Mouse (Mus musculus) brown adipose tissue, adult 24 weeks (tissue): ENCODE measurements around the gene Evx1. TPM values are rescaled to one million over a fixed set of nuclear protein-coding genes. Genes with fewer than 3 reads are reported as not detected.

ENCODE experiments used
- H3K27ac ChIP-seq: fragments of 200-500 bp; replicated peaks from 2 replicates; pipeline ENCODE4 v1.5.1; 2012; ENCODE audit warnings: low read depth, mild to moderate bottlenecking, low read length
- H3K4me1 ChIP-seq: fragments of 200-500 bp; 2 replicates; pipeline ENCODE4 v1.6.1; 2012; ENCODE audit warnings: low read length, mixed read lengths; ENCODE audit not compliant: control insufficient read depth, insufficient read depth, insufficient read length
- H3K4me3 ChIP-seq: fragments of 200-500 bp; 2 replicates; pipeline ENCODE4 v1.5.1; 2012; ENCODE audit warnings: low read depth, mild to moderate bottlenecking, low read length, moderate library complexity; ENCODE audit not compliant: insufficient read depth
- polyA plus RNA-seq: library from polyadenylated mRNA; stranded (reverse); fragments of >200 nt; gene quantifications from 2 replicates; pipeline ENCODE4 v1.2.4, GENCODE M21; 2012; ENCODE audit not compliant: missing spikeins, insufficient read depth, insufficient read length

Gene Evx1
- polyA plus RNA-seq, 1 experiment: not detected

- H3K4me3 ChIP-seq: no peak overlapping the region
- H3K4me1 ChIP-seq: no peaks in the 10 kb centered on the region
- no peak overlapping the region for H3K27ac ChIP-seq
These were observed 37.6 kb upstream of the Evx1 start for GRCm38 (mm10) chr6:52275563-52276280.

DNA sequence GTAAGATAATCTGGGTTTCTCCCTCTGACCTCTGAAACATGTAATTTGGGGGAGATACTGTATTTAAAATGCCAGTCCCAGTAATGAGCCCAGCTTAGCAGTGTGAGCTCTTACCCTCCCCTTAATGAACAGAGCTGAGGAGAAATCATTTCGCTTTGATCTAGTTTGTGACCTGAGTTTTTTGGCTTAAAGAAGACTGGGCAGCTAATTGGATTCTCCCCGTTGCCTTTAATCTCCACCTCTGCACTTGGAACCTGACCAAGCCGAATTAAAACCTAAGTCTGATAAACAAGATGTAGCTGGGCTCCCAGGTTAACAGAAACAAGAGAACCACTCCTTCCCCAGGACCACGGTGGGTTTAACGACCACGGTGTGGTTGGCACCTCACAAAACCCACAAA lies 36.9 kb upstream of the Evx1 start:
- Histone ChIP-seq H3K4me1 (no peaks in the 10 kb centered on the region), H3K4me3 (no peak overlapping the region), H3K27ac (no peak overlapping the region)

DNA sequence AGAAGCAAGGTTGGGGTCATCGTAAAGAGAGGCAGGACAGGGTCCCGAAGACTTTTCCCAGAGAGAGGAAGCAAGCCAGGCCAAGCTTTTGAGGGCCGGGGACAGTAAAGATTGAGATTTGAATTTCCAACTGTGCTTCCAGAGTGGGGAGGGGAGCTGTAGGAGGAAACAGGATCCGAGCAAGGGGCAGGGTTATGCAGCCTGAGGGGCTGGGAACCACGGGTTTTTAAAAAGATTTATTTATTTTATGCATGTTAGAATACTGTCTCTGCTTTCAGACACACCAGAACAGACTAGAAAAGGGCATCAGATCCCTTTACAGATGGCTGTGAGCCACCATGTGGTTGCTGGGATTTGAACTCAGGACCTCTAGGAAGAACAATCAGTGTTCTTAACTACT lies 36.4 kb upstream of the Evx1 start:
- no peak overlapping the region for H3K4me3 ChIP-seq
- H3K27ac ChIP-seq: no peak overlapping the region
- no peaks in the 10 kb centered on the region for H3K4me1 ChIP-seq

- Histone ChIP-seq H3K4me3 (no peak overlapping the region), H3K4me1 (no peaks in the 10 kb centered on the region), H3K27ac (no peak overlapping the region)
These were observed 32.2 kb upstream of the Evx1 start for GRCm38 (mm10) chr6:52281084-52281483.

DNA sequence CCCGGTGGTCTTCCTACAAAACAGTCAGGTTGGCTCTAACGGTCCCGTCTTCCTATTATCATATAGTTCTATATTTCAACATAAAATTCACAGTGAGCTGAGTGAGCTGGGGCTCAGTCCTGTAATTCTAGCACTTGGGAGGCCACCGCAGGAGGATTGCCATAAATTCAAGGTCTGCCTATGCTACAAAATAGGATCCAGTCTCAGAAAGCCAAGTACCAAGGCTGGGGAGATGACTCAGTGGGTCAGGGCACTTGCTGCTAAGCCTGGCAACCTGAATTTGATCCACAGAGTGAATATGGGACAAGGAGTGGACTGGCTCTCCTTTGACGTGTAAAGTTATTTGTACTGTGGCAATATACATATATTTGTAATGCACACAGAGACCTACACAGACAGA lies 29.4 kb upstream of the Evx1 start:
- Histone ChIP-seq H3K27ac (no peak overlapping the region), H3K4me1 (no peaks in the 10 kb centered on the region)

DNA sequence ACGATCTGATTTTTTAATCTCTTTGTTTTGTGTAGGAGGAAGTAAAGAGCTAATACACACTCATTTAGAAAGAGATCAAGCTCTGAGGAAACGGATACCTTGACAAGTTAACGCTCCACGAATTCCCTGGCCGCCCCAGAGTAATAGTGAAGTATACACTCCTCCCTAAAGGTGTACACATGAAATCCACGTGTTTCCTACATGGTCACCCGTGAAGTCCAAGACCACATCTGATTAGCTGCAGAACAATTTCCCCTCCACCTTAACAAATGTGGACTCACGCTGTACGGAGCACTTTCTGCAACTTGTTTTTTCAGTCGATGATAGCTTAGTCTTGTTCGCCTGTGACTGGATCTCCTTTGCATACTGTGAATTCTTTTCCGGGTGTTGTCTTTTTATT lies 23.1 kb upstream of the Evx1 start:
- H3K4me1 ChIP-seq: no peaks in the 10 kb centered on the region
- H3K27ac ChIP-seq: no peak overlapping the region
- no peak overlapping the region for H3K4me3 ChIP-seq

More for the DNA sequence above, 29.4 kb upstream of the Evx1 start:
- no peak overlapping the region for H3K4me3 ChIP-seq

DNA sequence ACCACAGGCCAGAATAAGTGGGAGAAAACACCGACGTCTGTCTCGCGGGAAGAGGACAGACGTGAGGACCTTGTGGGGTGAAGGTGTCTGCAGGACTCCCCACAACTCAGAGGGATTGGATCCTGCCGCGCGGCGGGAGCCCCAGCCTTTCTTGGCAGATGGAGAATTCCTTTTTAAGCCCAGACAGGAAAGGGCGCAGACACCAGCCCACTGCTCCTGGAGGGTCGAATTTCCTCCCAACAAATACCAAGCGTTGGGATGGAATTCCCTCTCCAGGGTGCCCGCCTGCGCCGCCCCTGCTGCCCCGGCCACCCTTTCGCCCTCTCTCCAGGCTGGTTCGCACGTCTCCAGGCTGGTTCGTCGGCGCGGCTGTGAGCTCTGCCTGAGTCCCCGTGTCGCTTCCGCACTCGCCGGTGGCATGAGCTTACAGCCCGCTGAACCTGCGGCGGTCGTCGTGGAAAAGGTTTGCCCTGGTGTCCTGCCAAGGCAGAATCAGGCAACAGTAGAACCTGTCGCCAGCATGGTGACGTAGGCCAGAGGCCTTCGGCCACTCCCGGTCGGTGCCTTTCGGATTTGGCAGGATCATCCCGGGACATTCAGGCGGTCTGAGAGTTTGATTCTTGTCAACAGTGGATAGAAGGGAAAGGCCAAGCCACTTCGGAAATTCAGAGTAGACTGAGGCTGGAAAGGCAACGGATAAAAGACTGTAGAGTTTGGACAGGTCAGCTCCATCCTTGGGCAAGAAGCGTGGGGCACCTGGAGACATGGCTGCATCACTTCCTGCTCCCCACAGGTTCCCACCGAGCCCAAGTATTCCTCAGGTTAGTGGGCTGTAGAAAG lies 22.1 kb upstream of the Evx1 start:
- no peak overlapping the region for H3K27ac ChIP-seq
- H3K4me1 ChIP-seq: no peaks in the 10 kb centered on the region
- H3K4me3 ChIP-seq: 0 out of 2 replicates have a peak overlapping the region, but pooled peaks have one; percentile 2

DNA sequence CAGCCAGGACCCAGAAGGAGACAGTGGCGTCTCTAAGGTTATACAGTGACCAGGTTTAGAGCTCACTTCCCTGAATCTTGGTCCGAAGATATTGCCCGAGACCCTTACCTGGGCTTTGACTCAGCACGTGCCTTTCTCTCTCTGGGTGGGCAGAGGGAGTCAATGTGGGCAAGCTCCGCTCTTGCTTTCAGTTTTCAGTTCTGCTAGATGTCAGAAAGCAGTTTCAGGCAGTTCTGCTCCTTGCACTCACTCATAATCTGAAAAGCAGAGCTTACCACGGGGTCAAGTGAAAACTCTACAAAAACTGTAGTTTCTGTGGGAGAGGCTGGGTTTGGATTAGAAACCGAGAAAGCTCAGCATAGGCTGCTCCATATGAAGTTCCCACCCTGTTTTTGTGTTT lies 21.0 kb upstream of the Evx1 start:
- H3K4me3 ChIP-seq: no peak overlapping the region
- no peaks in the 10 kb centered on the region for H3K4me1 ChIP-seq
- no peak overlapping the region for H3K27ac ChIP-seq

- Histone ChIP-seq H3K4me3 (no peak overlapping the region), H3K27ac (no peak overlapping the region), H3K4me1 (no peaks in the 10 kb centered on the region)
These were observed 18.7 kb upstream of the Evx1 start for GRCm38 (mm10) chr6:52294616-52295015.

DNA sequence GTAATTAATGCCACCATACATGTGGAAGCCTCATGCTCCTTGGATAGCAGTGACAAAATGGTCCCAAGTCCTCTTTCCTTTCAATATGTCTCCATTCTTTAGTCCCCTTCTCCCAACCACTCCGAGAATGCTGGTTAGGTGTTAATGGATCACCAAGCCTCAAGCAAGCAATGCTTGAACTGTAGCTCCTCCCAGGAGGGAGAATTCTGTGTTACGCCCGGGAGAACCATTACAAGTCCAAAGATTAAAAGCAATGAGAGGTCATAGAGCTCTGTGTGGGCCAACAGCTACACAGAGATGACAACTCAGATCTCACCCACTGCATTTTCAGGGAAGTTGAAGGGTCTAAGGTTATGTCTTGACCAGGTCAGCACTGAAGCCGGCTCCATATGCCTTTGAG lies 14.8 kb upstream of the Evx1 start:
- no peak overlapping the region for H3K27ac ChIP-seq
- no peaks in the 10 kb centered on the region for H3K4me1 ChIP-seq
- H3K4me3 ChIP-seq: no peak overlapping the region

DNA sequence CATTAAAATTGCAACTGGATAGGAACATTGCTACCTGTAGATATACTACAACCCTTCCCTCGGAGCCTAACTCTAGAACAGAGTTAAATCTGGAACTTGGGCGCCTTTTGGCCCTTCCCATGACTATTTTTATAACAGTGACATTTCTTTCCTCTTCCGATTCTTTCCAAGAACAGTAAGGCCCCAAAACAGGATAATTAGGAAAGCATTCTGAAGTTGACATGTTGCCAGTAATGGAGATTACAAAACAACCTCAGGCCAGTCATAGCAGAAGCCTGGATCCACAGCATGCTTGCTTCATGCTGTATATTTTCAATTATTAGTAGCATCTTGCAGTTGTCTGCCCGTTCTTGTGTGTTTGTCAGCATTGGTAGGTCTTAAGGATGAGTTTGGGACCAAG lies 12.5 kb upstream of the Evx1 start:
- H3K4me1 ChIP-seq: no peaks in the 10 kb centered on the region
- no peak overlapping the region for H3K4me3 ChIP-seq
- H3K27ac ChIP-seq: no peak overlapping the region

DNA sequence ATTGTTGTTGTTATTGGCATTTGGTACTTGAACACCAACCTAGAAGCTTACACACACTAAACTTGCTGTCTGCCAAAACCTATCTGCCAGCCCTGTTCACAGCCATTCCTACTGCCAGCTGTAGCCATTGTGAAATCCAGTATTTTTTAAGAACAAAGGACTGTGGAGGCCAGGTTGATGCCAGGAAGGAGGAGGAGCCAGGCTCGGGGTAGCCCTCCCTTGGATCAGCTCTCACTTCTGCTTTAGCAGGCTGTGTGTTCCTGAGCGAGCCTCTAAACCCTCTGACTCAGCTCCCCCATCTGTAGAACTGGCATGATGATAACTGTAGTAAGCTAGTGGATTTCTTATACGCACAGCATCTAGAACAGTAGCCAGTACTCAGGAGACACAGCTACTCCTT lies 9.9 kb upstream of the Evx1 start:
- no peak overlapping the region for H3K27ac ChIP-seq
- H3K4me1 ChIP-seq: no peaks in the 10 kb centered on the region
- H3K4me3 ChIP-seq: no peak overlapping the region

DNA sequence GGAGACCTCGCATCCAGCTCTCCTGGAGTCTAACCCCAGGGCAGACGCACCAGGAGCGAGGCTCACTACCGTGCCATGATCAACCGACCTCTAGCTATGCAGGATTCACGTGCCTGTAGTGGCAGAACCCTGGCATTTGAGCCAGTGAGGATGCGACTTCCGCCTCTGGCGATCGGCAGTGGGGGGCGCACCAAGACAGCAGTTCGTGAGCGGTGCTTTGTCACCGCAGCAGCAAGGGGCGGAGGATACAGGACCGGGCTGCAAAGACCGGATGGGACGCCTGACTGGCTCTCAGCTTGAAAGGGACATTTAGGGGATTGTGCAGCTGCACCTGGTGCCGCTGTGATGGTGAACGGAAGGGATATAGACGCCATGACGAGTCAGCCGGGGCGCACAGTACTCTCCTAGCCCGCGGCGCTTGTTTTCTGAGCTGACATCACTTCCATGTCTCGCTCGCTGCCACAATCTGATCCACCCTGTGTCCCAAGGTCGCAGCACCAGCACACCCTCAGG lies 7.4 kb upstream of the Evx1 start:
- H3K4me3 ChIP-seq: peak overlapping the region; percentile 40
- no peak overlapping the region for H3K27ac ChIP-seq
- no peaks in the 10 kb centered on the region for H3K4me1 ChIP-seq

GRCm38 (mm10) chr6:52309766-52310165 lies 3.5 kb upstream of the Evx1 start:
- H3K4me3 ChIP-seq: no peak overlapping the region
- H3K27ac ChIP-seq: no peak overlapping the region
- H3K4me1 ChIP-seq: no peaks in the 10 kb centered on the region

DNA sequence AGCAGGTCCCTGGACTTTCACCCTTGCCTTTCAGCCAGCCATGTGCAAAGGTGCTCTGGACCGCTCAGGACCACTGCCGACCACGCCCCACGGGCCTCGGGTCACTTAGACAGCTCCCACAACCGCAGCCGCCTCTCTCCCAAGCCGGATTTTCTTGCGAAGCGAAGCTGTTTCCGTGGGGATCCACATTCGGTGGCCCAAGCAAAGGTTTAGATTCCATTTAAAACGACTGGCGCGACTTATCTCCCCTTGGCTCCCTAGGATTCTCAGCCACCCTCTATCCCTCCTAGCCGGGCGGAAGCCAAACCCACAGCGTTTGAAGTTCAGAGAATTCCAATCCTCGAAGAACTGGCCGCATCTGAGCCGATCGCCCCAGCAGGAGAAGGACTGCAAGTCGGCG lies 2.9 kb upstream of the Evx1 start:
- H3K27ac ChIP-seq: no peak overlapping the region
- H3K4me1 ChIP-seq: no peaks in the 10 kb centered on the region
- H3K4me3 ChIP-seq: no peak overlapping the region
